ENCODE assay signal across 8 mouse cellular contexts in the genomic region with DNA sequence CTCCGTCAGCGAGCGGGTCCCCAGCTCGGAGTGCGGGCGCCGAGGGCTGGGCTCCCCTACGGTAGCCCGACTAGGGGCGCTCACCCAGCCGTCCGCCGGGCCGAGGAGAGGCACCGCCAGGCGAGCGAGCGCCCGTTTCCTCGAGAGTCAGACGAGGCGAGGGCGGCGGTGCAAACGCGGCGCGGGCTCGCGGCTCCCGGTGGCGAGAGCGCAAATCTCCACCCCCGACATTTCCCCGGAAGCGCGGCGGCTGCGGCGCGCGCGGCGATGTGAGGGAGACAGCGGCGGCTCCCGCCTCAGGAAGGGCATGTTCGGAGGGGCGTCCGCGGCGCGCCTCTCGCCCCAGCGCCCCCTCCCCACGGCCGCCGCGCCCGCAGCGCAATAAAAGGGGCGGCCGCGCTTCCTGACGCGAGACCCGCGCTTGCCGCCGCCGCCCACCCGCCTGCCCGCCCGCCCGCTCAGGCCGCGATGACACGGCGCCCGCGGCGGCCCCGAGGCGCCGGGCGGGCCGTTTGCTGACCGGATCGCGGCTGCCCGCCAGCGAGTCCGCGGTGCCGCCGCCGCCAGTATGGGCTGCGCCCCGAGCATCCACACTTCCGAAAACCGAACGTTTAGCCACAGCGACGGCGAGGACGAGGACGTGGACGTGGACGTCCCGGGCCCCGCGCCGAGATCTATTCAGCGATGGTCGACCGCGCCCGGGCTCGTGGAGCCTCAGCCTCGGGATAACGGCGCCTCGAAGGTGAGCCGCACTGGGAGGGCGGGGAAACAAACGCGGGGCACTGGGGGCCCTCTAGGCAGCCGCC. TPM values are rescaled to one million over a fixed set of nuclear protein-coding genes. Genes with fewer than 3 reads are reported as not detected.
DNase-seq lines count a peak whose midpoint lies in the region; ATAC-seq and TF ChIP-seq lines count a peak whose summit lies in the region.

Pde8a (plus strand) TSS at position 250 of the 806 bp plus-strand sequence.

- WGBS in forebrain, postnatal 0 days, result 1% methylated on average over 99 of the region's 128 CpGs
- 2% methylated on average over 91 of the region's 128 CpGs for WGBS in lung, postnatal 0 days

- no peaks in the 10 kb centered on the region for H3K9me3 ChIP-seq in forebrain, postnatal 0 days (ENCODE audit: low read length)
- no peaks in the 10 kb centered on the region for H3K9me3 ChIP-seq in lung, postnatal 0 days (ENCODE audit: low read length)

- H3K27ac ChIP-seq in forebrain, postnatal 0 days (ENCODE audit: low read depth, low read length), result no peak within 1 kb of the TSS
- H3K27ac ChIP-seq in lung, postnatal 0 days (ENCODE audit: low read length), result peak within 1 kb of the TSS; percentile 89

- peak; percentile 55 for ATAC-seq in forebrain, postnatal 0 days
- ATAC-seq in lung, postnatal 0 days, result peak; percentile 31

- no peak for TF ChIP-seq EP300 in lung, postnatal 0 days (IDR thresholded peaks at IDR 0.05)

- peaks cover 45% of the 10 kb centered on the region for H3K27me3 ChIP-seq in forebrain, postnatal 0 days (ENCODE audit: insufficient read depth, low read length)
- H3K27me3 ChIP-seq in lung, postnatal 0 days (replicated peaks; ENCODE audit: insufficient read depth, low read length), result no peaks in the 10 kb centered on the region

- peak within 1 kb of the TSS; percentile 46 for H3K4me3 ChIP-seq in forebrain, postnatal 0 days (ENCODE audit: low read depth, low read length)
- H3K4me3 ChIP-seq in lung, postnatal 0 days (ENCODE audit: low read depth, low read length), result peak within 1 kb of the TSS; percentile 71

- H3K9ac ChIP-seq in forebrain, postnatal 0 days, result peak within 1 kb of the TSS; percentile 31
- peak within 1 kb of the TSS; percentile 79 for H3K9ac ChIP-seq in lung, postnatal 0 days (replicated peaks; ENCODE audit: low read depth)

- H3K4me1 ChIP-seq in forebrain, postnatal 0 days (ENCODE audit: insufficient read depth), result no peaks in the 10 kb centered on the region
- peaks cover 4% of the 10 kb centered on the region; the same call in 1 of the 2 replicates for H3K4me1 ChIP-seq in lung, postnatal 0 days (ENCODE audit: insufficient read depth, low read depth, low read length)

- no peak for TF ChIP-seq CTCF in forebrain, postnatal 0 days (IDR thresholded peaks at IDR 0.05; ENCODE audit: low read depth)
- no peak for TF ChIP-seq CTCF in lung, postnatal 0 days (IDR thresholded peaks at IDR 0.05)

- peak; percentile 62 for DNase-seq in kidney, adult 18-20 months
- DNase-seq in kidney, adult 9 months, result no peak
- DNase-seq in Muller cell, postnatal 12 days (ENCODE audit: inconsistent ontology term), result peak; percentile 12
- DNase-seq in forebrain, postnatal 0 days, result peak; percentile 42
- peak; percentile 84 for DNase-seq in induced T-regulatory cell, adult 2 months (ENCODE audit: low read depth)
- no peak for DNase-seq in lung, postnatal 0 days (ENCODE audit: low spot score)
- DNase-seq in spleen, postnatal 4 days (ENCODE audit: low spot score in 2 of 2), result peak; percentile 14 to 66
- no peak for DNase-seq in layer of hippocampus, adult 11-12 months (ENCODE audit: low spot score)

- peak within 1 kb of the TSS; percentile 45 for H3K4me2 ChIP-seq in forebrain, postnatal 0 days (ENCODE audit: low read depth)
- peak within 1 kb of the TSS; percentile 77 for H3K4me2 ChIP-seq in lung, postnatal 0 days (replicated peaks; ENCODE audit: low read depth, low read length)

- H3K36me3 ChIP-seq in forebrain, postnatal 0 days (ENCODE audit: insufficient read depth), result no peaks in the 10 kb centered on the region
- H3K36me3 ChIP-seq in lung, postnatal 0 days (ENCODE audit: insufficient read depth, low read length), result no peaks in the 10 kb centered on the region

RNA-seq across cellular contexts. Expression of gene Pde8a, which starts in this region (rescaled TPM):
- total RNA-seq in forebrain, postnatal 0 days (2014; rRNA removed), result 2.3 and 2.7 TPM in 2 replicates
- polyA plus RNA-seq in forebrain, postnatal 0 days (2015; fragmentation: Nextera tagmentation; extraction: Ambion mirVana), result 1.0 and 1.1 TPM in 2 replicates
- 6.1 and 6.5 TPM in 2 replicates for polyA plus RNA-seq in lung, postnatal 0 days (2015; fragmentation: Nextera tagmentation; extraction: Ambion mirVana)

Comparison
In these comparisons a context has a peak if more than half of its experiments do, and no peak if none do; other contexts are left out.
1. DNase-seq: peak in kidney, adult 18-20 months (single experiment), Muller cell, postnatal 12 days (single experiment), forebrain, postnatal 0 days (single experiment), induced T-regulatory cell, adult 2 months (single experiment) and spleen, postnatal 4 days (2 of 2); none in kidney, adult 9 months (single experiment), lung, postnatal 0 days (single experiment) and layer of hippocampus, adult 11-12 months (single experiment).